Mouse (Mus musculus) skeletal muscle tissue, adult 2 months (tissue): Measurements from ENCODE around the gene Prdm1.
A peak's percentile ranks its signal among the peaks of the same experiment; 100 is the strongest.

ENCODE experiments used
- DNase-seq: peaks from one replicate; pipeline ENCODE4 v3.0.0-alpha.2; 2012; ENCODE audit warnings: low read depth, low spot score

Gene Prdm1

GRCm38 (mm10) chr10:44456757-44457595, 71.3 kb downstream of the Prdm1 start:
- DNase-seq = peak; percentile 18

GRCm38 (mm10) chr10:44454753-44455152, 73.5 kb downstream of the Prdm1 start:
- DNase-seq = no peak

- no peak for DNase-seq
These were observed 74.2 kb downstream of the Prdm1 start for GRCm38 (mm10) chr10:44454111-44454510.

GRCm38 (mm10) chr10:44450835-44451234, 77.5 kb downstream of the Prdm1 start:
- no peak for DNase-seq

- no peak for DNase-seq
These were observed 78.2 kb downstream of the Prdm1 start for GRCm38 (mm10) chr10:44450108-44450507.

- no peak for DNase-seq
These were observed 78.6 kb downstream of the Prdm1 start for GRCm38 (mm10) chr10:44449666-44450065.

GRCm38 (mm10) chr10:44448165-44448564, 80.1 kb downstream of the Prdm1 start:
- DNase-seq = no peak

GRCm38 (mm10) chr10:44447406-44448139, 80.7 kb downstream of the Prdm1 start:
- no peak for DNase-seq

- no peak for DNase-seq
These were observed 81.3 kb downstream of the Prdm1 start for GRCm38 (mm10) chr10:44447001-44447400.

GRCm38 (mm10) chr10:44444415-44444814, 83.9 kb downstream of the Prdm1 start:
- no peak for DNase-seq

GRCm38 (mm10) chr10:44443696-44444095, 84.6 kb downstream of the Prdm1 start:
- DNase-seq = no peak

GRCm38 (mm10) chr10:44439732-44440131, 88.6 kb downstream of the Prdm1 start:
- no peak for DNase-seq

- DNase-seq = no peak
These were observed 90.7 kb downstream of the Prdm1 start for GRCm38 (mm10) chr10:44437614-44438013.

GRCm38 (mm10) chr10:44435956-44436355, 92.3 kb downstream of the Prdm1 start:
- no peak for DNase-seq

- no peak for DNase-seq
These were observed 93.6 kb downstream of the Prdm1 start for GRCm38 (mm10) chr10:44434702-44435181.

GRCm38 (mm10) chr10:44432235-44432634, 96.1 kb downstream of the Prdm1 start:
- DNase-seq = no peak

- no peak for DNase-seq
These were observed 96.6 kb downstream of the Prdm1 start for GRCm38 (mm10) chr10:44431689-44432088.

GRCm38 (mm10) chr10:44429177-44429888, 99.0 kb downstream of the Prdm1 start:
- no peak for DNase-seq

GRCm38 (mm10) chr10:44427891-44428361, 100.4 kb downstream of the Prdm1 start:
- DNase-seq = peak; percentile 25

GRCm38 (mm10) chr10:44427426-44427825, 100.9 kb downstream of the Prdm1 start:
- DNase-seq = no peak

GRCm38 (mm10) chr10:44425013-44425412, 103.3 kb downstream of the Prdm1 start:
- DNase-seq = no peak

- no peak for DNase-seq
These were observed 106.4 kb downstream of the Prdm1 start for GRCm38 (mm10) chr10:44421896-44422295.
